Mouse (Mus musculus) yolk sac, embryonic 10.5 days (tissue): Measurements from ENCODE around the gene Cldn3.

Experiments
- DNase-seq: peaks from one replicate; pipeline ENCODE4 v3.0.0-alpha.2; 2017; ENCODE audit warnings: low spot score

Cldn3 gene

GRCm38 (mm10) chr5:134965852-134966821, 19.9 kb upstream of the Cldn3 start:
- peak; percentile 89 for DNase-seq

- DNase-seq, result peak; percentile 69
Measured at GRCm38 (mm10) chr5:134967164-134967944, 18.7 kb upstream of the Cldn3 start.

GRCm38 (mm10) chr5:134970671-134971070, 15.3 kb upstream of the Cldn3 start:
- DNase-seq, result no peak

DNA sequence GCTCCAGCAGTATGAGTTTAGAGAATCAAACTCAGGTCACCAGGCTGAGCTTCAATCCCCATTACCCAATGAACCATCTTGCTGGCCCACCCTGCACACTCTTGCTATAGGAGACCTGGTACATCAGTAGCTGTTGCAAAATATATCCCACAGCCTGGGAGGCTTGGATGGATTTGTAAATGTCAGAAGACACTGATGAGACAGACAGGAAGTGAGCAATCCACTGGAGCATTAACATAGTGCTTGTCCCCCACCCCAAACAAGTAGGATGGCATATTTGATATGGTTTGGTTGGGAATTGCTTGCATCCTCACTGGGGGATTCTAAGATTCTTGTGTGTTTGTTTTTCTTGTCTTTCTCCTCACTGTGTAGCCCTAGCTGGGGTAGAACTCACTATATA, 12.9 kb upstream of the Cldn3 start:
- DNase-seq, result no peak

- no peak for DNase-seq
Measured at GRCm38 (mm10) chr5:134973526-134973925, 12.5 kb upstream of the Cldn3 start.

DNA sequence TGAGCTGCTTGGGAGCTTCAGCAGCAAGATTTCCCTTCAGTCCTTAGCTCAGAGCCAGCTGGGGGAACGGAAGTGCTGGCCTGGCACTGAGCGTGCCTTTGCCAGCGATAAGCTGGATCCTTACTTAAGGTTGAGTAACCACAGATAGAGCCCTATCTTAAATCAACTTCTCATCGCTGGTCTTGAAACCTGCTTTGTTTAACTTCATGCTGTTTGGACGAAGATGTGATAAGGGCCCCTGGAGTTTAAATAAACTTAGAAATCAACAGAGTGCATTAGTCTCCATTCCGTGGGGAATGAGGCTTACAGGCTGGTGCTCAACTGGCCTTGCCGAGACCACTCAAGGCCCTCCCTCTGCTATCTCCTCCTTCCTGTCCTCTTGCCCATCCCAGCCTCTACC, 11.7 kb upstream of the Cldn3 start:
- DNase-seq, result no peak

- no peak for DNase-seq
Measured at GRCm38 (mm10) chr5:134974921-134975320, 11.1 kb upstream of the Cldn3 start.

GRCm38 (mm10) chr5:134976164-134976563, 9.8 kb upstream of the Cldn3 start:
- no peak for DNase-seq

GRCm38 (mm10) chr5:134976577-134977250, 9.3 kb upstream of the Cldn3 start:
- DNase-seq, result no peak

GRCm38 (mm10) chr5:134977837-134978236, 8.2 kb upstream of the Cldn3 start:
- DNase-seq, result no peak

GRCm38 (mm10) chr5:134981149-134981548, 4.9 kb upstream of the Cldn3 start:
- DNase-seq, result peak; percentile 77

DNA sequence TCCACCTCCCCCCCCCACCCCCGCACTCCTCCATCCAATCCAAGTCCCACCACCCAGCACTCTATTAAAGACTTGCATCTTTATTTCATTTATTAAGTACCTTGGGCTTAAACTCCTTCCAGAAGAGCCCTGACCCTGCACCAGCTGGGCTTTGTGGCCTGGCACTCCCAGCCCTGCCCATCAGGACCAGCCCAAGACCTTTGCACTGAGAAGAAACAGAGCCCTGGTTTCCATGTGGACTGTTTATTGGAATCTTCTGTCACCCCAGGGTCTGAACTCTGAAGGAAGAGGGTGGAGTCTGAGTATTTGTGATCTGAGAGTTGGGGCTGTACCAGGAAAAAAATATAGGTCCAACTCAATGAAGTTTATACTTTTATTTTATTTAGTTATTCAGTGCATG, 2.9 kb upstream of the Cldn3 start:
- DNase-seq, result no peak

GRCm38 (mm10) chr5:134983771-134984170, 2.2 kb upstream of the Cldn3 start:
- no peak for DNase-seq

GRCm38 (mm10) chr5:134986298-134987268, 569 bp downstream of the Cldn3 start:
- DNase-seq, result no peak

GRCm38 (mm10) chr5:134989166-134989565, 3.2 kb downstream of the Cldn3 start:
- DNase-seq, result no peak

DNA sequence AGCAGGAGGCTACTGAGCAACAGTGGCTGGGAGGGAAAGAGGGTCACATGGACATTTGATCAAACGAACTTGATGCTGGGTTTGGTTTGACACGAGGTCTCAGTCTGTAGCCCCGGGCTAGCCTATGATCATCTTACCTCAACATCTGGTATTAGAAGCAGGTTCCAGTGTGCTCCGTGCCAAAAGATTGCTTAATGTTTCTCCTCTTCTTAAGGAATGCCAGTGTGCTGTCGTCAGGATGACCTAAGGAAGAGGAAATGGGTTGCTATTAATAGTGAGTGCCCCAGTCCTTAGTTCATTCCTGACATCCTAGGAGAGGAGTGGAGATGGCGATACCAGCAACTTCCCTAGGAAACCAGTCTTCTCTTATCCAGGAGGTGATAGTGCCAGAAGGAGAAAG, 3.7 kb downstream of the Cldn3 start:
- no peak for DNase-seq

GRCm38 (mm10) chr5:134992566-134992965, 6.6 kb downstream of the Cldn3 start:
- DNase-seq, result no peak

DNA sequence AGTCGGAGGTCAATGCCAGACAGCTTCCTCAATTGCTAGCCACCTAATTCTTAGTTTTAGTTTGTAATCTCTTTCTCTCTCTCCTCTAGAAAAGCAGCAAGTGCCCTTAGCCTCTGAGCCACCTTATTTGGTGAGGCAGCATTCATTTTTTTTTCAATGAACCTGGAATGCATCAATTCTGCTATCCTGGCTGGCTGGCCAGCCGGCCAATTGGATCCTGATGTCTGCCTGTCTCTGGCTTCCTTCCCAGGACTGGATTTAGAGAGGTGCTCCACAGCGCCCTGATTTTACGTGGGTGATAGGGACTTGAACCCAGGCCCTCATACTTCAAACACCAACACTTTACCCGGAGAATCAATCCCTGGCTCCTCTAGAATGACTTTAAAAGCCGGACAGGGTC, 12.3 kb downstream of the Cldn3 start:
- no peak for DNase-seq

DNA sequence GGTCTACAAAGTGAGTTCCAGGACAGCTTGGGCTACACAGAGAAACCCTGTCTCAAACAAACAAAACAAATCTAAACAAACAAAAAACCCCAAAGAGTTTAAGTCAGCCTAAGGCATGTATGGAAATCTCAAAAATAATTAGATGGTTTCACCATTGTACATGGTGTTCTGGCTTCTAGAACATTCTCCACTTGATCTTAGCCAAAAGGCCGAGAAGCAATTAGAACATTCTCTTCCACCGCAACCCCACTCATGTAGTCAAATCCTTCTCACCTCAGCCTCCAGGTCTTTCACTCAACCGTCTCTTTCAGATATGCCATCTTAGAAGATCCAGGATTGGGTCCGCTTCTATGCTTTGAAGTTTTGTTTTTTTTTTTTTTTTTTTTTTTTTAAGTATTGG, 13.8 kb downstream of the Cldn3 start:
- no peak for DNase-seq

- DNase-seq, result no peak
Measured at GRCm38 (mm10) chr5:135000751-135001150, 14.7 kb downstream of the Cldn3 start.

- peak; percentile 90 for DNase-seq
Measured at GRCm38 (mm10) chr5:135001309-135001708, 15.3 kb downstream of the Cldn3 start.
